Mouse (Mus musculus): ENCODE results near the gene Poldip2.

DNA sequence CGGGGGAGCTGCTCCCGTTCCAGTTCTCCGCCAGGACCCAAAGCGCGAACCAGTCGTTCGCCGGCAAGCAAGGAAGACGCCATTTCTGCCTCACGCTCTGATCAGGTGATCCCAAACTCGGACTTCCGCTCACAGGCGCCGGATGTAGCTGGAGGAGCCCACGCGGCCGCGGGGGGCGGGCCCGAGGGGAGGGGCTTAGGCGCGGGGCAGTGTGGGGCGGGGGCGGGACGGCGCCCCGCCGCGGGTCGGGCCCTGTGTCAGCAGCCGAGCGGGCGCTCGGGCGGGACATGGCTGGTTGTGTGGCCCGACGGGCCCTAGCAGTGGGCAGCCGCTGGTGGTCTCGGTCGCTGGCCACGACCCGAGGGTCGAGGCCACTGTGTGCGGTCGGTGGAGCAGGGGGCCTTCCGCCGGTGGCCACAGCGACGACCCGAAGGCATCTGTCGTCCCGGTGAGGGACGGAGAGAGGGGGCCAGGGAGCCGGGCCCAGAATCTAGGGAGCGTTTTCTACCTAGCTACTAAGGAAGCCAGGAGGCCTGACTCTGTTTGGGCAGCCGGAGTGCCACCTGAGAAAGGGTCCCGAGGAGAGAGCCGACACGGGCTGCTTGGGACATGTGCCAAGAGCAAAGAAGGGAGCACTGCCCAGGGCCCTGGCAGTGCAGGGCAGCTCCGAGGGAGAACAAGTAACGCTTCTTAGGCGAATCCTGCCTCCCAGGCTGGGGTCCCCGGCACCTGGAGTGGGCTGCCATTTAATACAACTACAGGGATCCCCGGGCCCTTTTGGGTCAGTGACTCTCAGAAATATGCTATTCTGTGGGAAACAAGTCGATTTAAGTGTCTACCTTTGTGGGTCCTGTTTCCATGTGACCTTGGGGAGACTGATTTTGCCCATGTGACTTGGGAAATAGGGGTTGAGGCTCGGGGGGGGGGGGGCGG is at the start of gene Poldip2, which contains the start of gene Tmem199:
- TF ChIP-seq GATA1 (IDR thresholded peaks at IDR 0.05; ENCODE audit: low read length): no peak
- no peak for TF ChIP-seq TAL1 (IDR thresholded peaks at IDR 0.05; ENCODE audit: low read length)

All from erythroblast, embryonic 14.5 days (primary cell).